Mouse (Mus musculus) bone marrow macrophage, adult 2 months (primary cell): ENCODE measurements around the gene Phox2b.

ENCODE experiments used
- CTCF ChIP-seq: IDR thresholded peaks from 2 replicates; pipeline ENCODE4 v1.5.1; 2012; ENCODE audit warnings: low read depth, mild to moderate bottlenecking, low read length, moderate library complexity
- POLR2A ChIP-seq: IDR thresholded peaks from 2 replicates; pipeline ENCODE4 v1.6.1; 2012; ENCODE audit warnings: mild to moderate bottlenecking, low read depth, low read length, borderline replicate concordance

DNA sequence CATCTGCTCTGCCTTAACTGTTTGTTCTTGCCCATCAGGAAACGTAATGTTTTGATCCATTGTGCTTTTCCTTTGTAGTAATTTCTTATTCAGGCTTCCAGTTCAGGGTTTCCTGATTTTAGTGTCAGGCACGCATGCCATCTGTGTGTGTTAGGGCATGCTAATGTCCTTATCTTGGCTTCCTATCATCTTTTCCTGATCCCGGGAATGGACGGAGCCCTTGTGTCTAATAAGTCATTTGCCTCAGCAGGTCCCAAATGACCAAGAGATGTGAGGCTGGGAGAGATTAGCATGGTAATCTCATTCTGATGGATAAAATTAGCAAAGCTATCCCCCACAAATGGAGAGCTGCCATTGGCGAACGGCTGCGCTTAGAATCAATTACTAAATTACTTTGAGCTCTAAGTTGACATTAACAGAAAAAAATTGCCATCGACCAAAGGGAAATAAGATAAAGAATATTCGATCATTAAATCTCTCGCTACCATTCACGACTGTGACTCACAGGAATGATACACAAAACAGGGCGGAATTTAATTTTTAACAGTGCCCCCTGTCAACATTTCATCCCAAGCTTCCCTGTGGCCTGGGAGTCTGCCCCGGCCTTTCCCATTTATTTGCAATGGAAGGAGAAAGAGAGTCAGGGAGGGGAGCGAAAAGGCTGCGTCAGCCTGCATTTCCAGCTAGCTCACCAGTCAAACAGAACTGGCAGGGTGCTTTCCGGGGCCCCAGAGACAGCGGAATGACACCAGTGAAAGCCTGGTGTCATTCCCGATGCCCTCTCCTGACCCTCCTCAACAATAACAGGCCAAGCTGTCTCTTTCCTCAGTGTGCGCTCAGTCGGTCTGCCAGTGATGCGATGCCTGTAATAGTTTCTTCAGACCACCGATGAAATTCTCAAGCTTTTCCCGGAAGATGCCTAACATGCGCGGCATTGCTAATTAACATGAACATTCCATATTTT lies 40.2 kb upstream of the Phox2b start:
- TF ChIP-seq POLR2A = no peak
- TF ChIP-seq CTCF = no peak
